Mouse (Mus musculus): Measurements from ENCODE around the gene Thbd. TPM values are rescaled to one million over a fixed set of nuclear protein-coding genes. Genes with fewer than 3 reads are reported as not detected.

Gene Thbd
- polyA plus RNA-seq, 1 experiment from 2014 or later = 4.6 TPM

DNA sequence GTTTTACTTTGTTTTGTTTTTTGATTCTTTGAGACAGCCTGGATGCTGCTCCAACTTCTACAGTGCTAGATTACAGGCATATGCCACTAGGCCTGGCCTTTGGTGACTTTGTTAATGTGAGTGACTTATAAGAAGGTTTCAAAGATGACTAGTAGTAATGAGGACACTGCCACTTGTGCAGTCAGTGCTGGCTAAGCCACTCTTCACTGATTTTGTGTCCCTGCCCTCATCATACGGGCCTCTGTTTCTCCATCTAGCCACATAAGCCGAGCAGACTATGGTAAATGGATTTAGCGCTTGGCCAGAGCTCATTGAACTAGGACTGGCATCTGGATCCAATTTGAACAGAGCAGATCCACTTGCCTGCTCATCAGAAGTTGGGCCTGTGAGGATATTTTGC, 21.5 kb downstream of the Thbd start:
- H3K4me1 ChIP-seq (replicated peaks; ENCODE audit: control insufficient read depth, insufficient read depth, low read length) = no peaks in the 10 kb centered on the region
- no peaks in the 10 kb centered on the region for H3K9me3 ChIP-seq (ENCODE audit: control insufficient read depth, low read length)
- H3K36me3 ChIP-seq (ENCODE audit: control insufficient read depth, insufficient read depth, low read length) = no peaks in the 10 kb centered on the region
- no peak for DNase-seq (ENCODE audit: low spot score)
- H3K4me3 ChIP-seq (ENCODE audit: low read depth, low read length) = no peak overlapping the region
- no peaks in the 10 kb centered on the region for H3K27me3 ChIP-seq (replicated peaks; ENCODE audit: control insufficient read depth, insufficient read depth, low read length)
- no peak overlapping the region for H3K9ac ChIP-seq (ENCODE audit: low read depth, low read length)
- H3K27ac ChIP-seq (ENCODE audit: low read depth, low read length) = no peak overlapping the region
- ATAC-seq (replicated peaks; ENCODE audit: low FRiP score) = no peak
- H3K4me2 ChIP-seq = no peak overlapping the region
- WGBS = 79% methylated on average over 3 of the region's 3 CpGs

DNA sequence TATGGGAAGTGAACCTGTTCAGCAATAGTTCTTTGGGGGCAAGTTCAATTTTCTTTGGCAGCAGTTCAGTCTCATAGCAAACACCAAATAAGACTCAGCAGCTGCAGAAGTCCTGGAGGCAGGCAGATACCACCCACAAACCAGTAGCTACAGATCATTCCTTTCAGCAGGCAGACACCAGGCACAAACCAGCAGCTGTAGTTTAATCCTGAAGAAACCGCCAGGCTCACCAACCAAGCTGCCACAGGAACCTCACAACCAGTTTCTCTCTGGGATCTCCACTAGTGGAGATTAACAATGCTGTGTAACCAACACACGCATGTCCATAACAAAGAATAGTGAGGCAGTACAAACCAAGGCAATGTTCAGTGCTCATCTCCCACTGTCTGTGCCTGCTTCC, 26.9 kb downstream of the Thbd start:
- WGBS = 83% methylated on average over 2 of the region's 2 CpGs
- H3K9me3 ChIP-seq (ENCODE audit: control insufficient read depth, low read length) = no peaks in the 10 kb centered on the region
- no peaks in the 10 kb centered on the region for H3K27me3 ChIP-seq (replicated peaks; ENCODE audit: control insufficient read depth, insufficient read depth, low read length)
- no peak overlapping the region for H3K9ac ChIP-seq (ENCODE audit: low read depth, low read length)
- H3K4me2 ChIP-seq = no peak overlapping the region
- H3K4me1 ChIP-seq (replicated peaks; ENCODE audit: control insufficient read depth, insufficient read depth, low read length) = no peaks in the 10 kb centered on the region
- H3K36me3 ChIP-seq (ENCODE audit: control insufficient read depth, insufficient read depth, low read length) = no peaks in the 10 kb centered on the region
- no peak for DNase-seq (ENCODE audit: low spot score)
- no peak overlapping the region for H3K27ac ChIP-seq (ENCODE audit: low read depth, low read length)
- no peak for ATAC-seq (replicated peaks; ENCODE audit: low FRiP score)
- H3K4me3 ChIP-seq (ENCODE audit: low read depth, low read length) = no peak overlapping the region

DNA sequence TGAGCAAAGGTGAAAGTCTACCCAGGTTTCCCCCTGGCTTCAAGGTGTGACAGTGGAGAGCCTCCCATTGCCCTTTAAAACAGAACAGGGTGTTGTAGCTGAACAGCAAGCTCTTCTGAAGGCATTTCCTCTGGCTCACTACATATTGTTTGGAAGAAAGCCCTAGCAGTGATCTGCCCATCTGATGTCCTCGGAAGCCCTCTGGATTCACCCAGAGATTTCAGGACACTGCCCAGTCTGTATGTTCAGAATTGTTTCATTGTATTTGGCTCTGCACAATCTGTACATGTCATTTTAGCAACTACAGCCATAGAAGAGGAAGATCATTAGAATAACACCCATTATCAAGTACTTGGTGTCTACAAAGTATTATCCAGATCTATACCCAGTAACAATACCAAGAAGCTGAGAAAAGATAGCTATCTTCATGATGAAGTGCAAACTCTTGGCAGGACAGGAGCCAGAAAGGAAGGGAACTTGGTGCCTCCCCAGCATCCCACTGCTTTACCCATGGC, 28.0 kb downstream of the Thbd start:
- Histone ChIP-seq H3K4me3 (ENCODE audit: low read depth, low read length) (no peak overlapping the region), H3K27ac (ENCODE audit: low read depth, low read length) (no peak overlapping the region), H3K9me3 (ENCODE audit: control insufficient read depth, low read length) (no peaks in the 10 kb centered on the region), H3K27me3 (replicated peaks; ENCODE audit: control insufficient read depth, insufficient read depth, low read length) (no peaks in the 10 kb centered on the region), H3K36me3 (ENCODE audit: control insufficient read depth, insufficient read depth, low read length) (no peaks in the 10 kb centered on the region), H3K4me1 (replicated peaks; ENCODE audit: control insufficient read depth, insufficient read depth, low read length) (no peaks in the 10 kb centered on the region), H3K9ac (ENCODE audit: low read depth, low read length) (no peak overlapping the region), H3K4me2 (no peak overlapping the region)
- no peak for ATAC-seq (replicated peaks; ENCODE audit: low FRiP score)
- no peak for DNase-seq (ENCODE audit: low spot score)
- WGBS = 65% methylated on average over 1 of the region's 1 CpGs

DNA sequence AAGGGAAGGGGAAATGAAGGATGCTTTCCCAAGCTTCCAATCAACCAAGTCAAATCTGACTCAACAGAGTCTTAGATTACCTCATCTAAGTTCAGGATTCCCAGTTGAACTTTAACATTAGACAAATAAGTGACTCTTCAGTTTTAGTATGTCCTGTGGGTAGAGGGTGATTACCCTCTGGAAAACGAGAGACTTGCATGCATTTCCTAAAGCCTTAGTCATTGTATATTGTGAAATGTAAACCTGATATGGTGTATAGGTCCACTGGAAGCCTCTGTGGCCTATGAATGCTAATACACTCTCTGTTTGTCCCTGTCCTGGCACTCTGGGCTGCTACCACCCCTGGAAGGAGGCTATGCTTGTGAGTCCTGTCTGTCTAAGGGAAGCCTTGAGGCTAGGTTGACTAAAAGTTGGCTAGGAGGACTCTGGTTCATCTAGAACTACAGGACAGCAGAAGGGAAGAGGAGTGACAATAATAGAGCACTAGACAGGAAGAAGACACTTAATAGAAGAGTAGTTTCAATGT, 29.1 kb downstream of the Thbd start:
- Histone ChIP-seq H3K4me3 (ENCODE audit: low read depth, low read length) (no peak overlapping the region), H3K27me3 (replicated peaks; ENCODE audit: control insufficient read depth, insufficient read depth, low read length) (no peaks in the 10 kb centered on the region), H3K4me1 (replicated peaks; ENCODE audit: control insufficient read depth, insufficient read depth, low read length) (no peaks in the 10 kb centered on the region), H3K27ac (ENCODE audit: low read depth, low read length) (no peak overlapping the region), H3K36me3 (ENCODE audit: control insufficient read depth, insufficient read depth, low read length) (no peaks in the 10 kb centered on the region), H3K9me3 (ENCODE audit: control insufficient read depth, low read length) (no peaks in the 10 kb centered on the region), H3K9ac (ENCODE audit: low read depth, low read length) (no peak overlapping the region), H3K4me2 (no peak overlapping the region)
- 49% methylated on average over 1 of the region's 1 CpGs for WGBS
- ATAC-seq (replicated peaks; ENCODE audit: low FRiP score) (no peak), DNase-seq (ENCODE audit: low spot score) (no peak)

DNA sequence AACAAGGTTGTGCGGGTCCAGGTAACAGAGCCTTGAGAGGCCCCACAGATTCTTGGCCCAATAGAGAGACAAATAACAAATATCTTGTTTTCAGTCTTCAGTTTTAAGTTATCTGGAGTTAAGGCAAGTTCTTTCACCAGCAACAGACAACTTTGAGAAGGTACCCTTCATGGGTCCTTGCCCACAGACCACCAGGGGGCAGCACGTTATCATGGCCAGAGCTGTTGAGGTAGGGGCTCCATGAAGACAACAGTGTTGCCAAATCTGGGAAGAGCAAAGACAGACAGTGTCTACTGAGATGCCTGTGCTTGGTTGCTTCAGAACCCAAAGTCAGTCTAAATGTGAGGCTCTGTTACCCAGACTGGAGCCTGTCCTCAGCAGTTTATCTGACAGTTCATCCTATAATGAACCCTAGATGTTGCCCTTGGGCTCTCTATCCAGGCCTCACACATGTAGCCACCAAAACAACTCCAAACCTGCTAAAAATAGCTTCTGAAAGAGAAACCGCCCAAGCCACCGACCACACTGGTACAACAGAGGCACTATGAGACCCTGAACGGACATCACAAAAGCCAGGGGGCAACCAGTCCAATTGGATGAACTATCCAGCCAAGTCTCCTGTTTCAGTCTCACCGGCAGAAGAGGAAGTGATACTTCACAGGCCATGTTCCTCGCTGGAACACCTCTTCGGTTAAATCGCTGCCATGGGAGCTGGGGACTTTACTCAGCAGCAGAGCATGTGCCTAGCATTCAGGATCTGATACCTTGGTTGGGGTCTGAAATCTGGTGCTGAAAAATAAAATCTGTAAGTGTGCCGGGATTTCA, 32.5 kb downstream of the Thbd start:
- Histone ChIP-seq H3K4me3 (ENCODE audit: low read depth, low read length) (no peak overlapping the region), H3K27ac (ENCODE audit: low read depth, low read length) (no peak overlapping the region), H3K4me1 (replicated peaks; ENCODE audit: control insufficient read depth, insufficient read depth, low read length) (no peaks in the 10 kb centered on the region), H3K9me3 (ENCODE audit: control insufficient read depth, low read length) (no peaks in the 10 kb centered on the region), H3K9ac (ENCODE audit: low read depth, low read length) (no peak overlapping the region), H3K4me2 (no peak overlapping the region), H3K36me3 (ENCODE audit: control insufficient read depth, insufficient read depth, low read length) (no peaks in the 10 kb centered on the region), H3K27me3 (replicated peaks; ENCODE audit: control insufficient read depth, insufficient read depth, low read length) (no peaks in the 10 kb centered on the region)
- WGBS = 53% methylated on average over 10 of the region's 10 CpGs
- DNase-seq (ENCODE audit: low spot score) (no peak), ATAC-seq (replicated peaks; ENCODE audit: low FRiP score) (0 out of 2 replicates have a peak, but pooled peaks have one; percentile 51)

DNA sequence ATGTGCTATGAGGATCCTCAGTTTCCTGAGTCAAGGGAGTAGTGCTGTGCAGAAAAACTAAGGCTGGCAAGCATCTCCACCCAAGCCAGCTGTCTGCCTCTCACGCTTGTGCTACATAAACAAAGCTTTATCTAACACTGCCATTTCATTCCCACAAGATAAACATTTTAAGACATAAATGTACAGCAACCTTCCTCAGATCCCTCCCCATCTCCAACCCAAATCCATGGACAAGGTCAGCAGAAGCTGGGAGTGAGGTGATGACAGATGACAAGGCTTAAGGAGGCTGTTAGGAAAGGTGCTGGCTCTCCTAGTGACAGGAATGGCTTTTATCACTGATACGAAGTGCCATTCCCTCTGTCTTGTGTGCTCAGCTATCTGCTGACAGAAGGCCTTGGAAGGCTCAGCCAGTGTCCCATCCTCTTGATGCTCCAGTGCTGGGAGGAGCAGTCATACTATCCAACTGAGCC, 34.4 kb downstream of the Thbd start:
- WGBS = 41% methylated on average over 2 of the region's 2 CpGs
- Histone ChIP-seq H3K27ac (ENCODE audit: low read depth, low read length) (no peak overlapping the region), H3K4me1 (replicated peaks; ENCODE audit: control insufficient read depth, insufficient read depth, low read length) (no peaks in the 10 kb centered on the region), H3K4me2 (no peak overlapping the region), H3K36me3 (ENCODE audit: control insufficient read depth, insufficient read depth, low read length) (no peaks in the 10 kb centered on the region), H3K27me3 (replicated peaks; ENCODE audit: control insufficient read depth, insufficient read depth, low read length) (no peaks in the 10 kb centered on the region), H3K4me3 (ENCODE audit: low read depth, low read length) (no peak overlapping the region), H3K9me3 (ENCODE audit: control insufficient read depth, low read length) (no peaks in the 10 kb centered on the region), H3K9ac (ENCODE audit: low read depth, low read length) (no peak overlapping the region)
- no peak for DNase-seq (ENCODE audit: low spot score)
- ATAC-seq (replicated peaks; ENCODE audit: low FRiP score) = no peak

DNA sequence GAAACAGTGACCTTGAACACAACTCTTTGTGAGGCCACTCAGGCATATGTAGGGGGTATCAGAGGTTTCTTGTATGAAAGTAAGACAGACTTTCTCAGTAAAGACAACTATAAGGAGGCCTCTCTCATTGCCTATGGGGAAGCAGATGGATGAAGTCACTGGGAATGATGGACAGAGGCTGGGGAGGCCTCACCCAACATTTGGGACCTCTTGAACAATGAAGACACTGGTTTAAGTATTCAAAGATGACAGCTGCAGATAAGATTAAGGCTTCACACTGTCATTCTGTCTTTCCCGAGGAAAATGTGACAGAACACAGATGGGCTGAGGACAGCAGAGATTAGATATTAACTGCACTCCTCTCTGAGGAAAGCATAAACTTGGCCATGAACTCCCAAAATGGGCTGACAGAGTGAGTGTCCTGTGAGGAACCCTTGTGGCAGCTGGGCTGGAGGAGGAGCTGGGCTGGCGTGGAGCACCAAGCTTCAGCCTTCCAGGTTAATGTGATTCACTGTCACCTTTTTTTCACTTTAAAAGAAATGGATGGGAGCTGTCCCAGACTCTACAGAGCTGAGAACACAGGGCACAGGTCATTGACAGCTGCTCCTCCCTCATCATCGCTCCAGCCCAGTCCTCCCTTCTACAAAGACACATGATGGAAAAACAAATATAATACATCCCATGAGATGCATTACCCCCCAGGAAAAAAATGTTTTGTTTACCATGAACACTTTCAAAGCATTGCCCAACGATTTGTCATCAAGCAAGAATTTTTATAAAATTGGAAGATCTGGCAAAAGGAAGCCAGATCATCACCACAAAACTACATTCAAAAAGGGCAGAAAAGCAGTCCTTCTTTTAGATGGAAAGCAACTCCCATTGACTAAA, 36.0 kb downstream of the Thbd start:
- 59% methylated on average over 4 of the region's 4 CpGs for WGBS
- Histone ChIP-seq H3K4me2 (no peak overlapping the region), H3K9ac (ENCODE audit: low read depth, low read length) (no peak overlapping the region), H3K27me3 (replicated peaks; ENCODE audit: control insufficient read depth, insufficient read depth, low read length) (no peaks in the 10 kb centered on the region), H3K9me3 (ENCODE audit: control insufficient read depth, low read length) (no peaks in the 10 kb centered on the region), H3K4me3 (ENCODE audit: low read depth, low read length) (no peak overlapping the region), H3K4me1 (replicated peaks; ENCODE audit: control insufficient read depth, insufficient read depth, low read length) (no peaks in the 10 kb centered on the region), H3K36me3 (ENCODE audit: control insufficient read depth, insufficient read depth, low read length) (no peaks in the 10 kb centered on the region), H3K27ac (ENCODE audit: low read depth, low read length) (no peak overlapping the region)
- DNase-seq (ENCODE audit: low spot score) (no peak), ATAC-seq (replicated peaks; ENCODE audit: low FRiP score) (no peak)

DNA sequence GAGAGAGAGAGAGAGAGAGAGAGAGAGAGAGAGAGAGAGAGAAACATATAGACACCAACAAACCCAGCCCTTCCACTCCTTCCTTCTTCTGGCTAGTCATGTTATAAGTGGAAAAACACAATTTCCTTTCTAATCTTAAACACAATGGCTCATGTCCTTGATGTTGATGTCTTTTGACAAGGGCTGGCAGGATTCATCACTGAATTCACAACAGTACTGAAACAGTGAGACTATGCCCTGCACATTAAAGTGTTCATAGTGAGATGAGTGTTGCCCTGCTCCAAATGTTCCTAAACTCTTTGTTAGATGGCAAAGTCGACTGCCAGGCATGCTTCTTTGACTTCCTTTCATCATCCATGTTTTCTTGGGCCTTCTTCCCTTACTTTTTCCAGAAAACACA, 42.8 kb downstream of the Thbd start:
- WGBS = 25% methylated on average over 1 of the region's 1 CpGs
- Histone ChIP-seq H3K9me3 (ENCODE audit: control insufficient read depth, low read length) (no peaks in the 10 kb centered on the region), H3K27ac (ENCODE audit: low read depth, low read length) (no peak overlapping the region), H3K4me3 (ENCODE audit: low read depth, low read length) (no peak overlapping the region), H3K4me1 (replicated peaks; ENCODE audit: control insufficient read depth, insufficient read depth, low read length) (no peaks in the 10 kb centered on the region), H3K36me3 (ENCODE audit: control insufficient read depth, insufficient read depth, low read length) (no peaks in the 10 kb centered on the region), H3K27me3 (replicated peaks; ENCODE audit: control insufficient read depth, insufficient read depth, low read length) (no peaks in the 10 kb centered on the region), H3K4me2 (no peak overlapping the region), H3K9ac (ENCODE audit: low read depth, low read length) (no peak overlapping the region)
- no peak for DNase-seq (ENCODE audit: low spot score)
- ATAC-seq (replicated peaks; ENCODE audit: low FRiP score) = no peak
